Mouse (Mus musculus): Measurements from ENCODE around the gene Mmp24. TPM values are rescaled to one million over a fixed set of nuclear protein-coding genes. Genes with fewer than 3 reads are reported as not detected.

Gene Mmp24
- polyA plus RNA-seq, 1 experiment from 2014 or later = 0.21 TPM

DNA sequence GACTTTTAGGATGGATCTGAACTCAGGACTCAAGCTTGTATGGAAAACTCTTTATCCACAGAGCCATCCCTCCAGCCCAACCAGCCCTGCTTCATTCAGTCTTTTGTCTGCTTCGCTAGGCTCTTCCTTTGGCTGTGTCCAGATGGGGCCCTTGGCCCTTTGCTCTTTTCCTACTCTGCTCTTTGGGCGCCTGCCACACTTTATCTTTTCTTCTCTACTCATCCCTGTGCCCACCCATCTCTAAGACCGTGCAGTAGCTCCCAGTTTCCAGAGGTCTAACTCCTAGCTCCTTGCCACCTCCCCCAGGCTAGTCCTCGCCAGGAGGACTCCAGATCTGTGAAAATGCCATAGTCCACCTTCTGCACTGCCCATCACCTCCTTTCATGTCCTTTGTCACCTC lies 1.5 kb upstream of the Mmp24 start:
- Histone ChIP-seq H3K36me3 (ENCODE audit: control insufficient read depth, insufficient read depth, low read length) (no peaks in the 10 kb centered on the region), H3K4me3 (ENCODE audit: low read length) (no peak overlapping the region), H3K27ac (ENCODE audit: low read length) (no peak overlapping the region), H3K9me3 (ENCODE audit: control insufficient read depth, low read length) (no peaks in the 10 kb centered on the region), H3K9ac (ENCODE audit: low read depth, low read length) (no peak overlapping the region), H3K27me3 (replicated peaks; ENCODE audit: control insufficient read depth, insufficient read depth, low read length) (peaks cover 36% of the 10 kb centered on the region; the same call in 1 of the 2 replicates), H3K4me2 (ENCODE audit: low read depth, low read length) (no peak overlapping the region), H3K4me1 (ENCODE audit: control insufficient read depth, insufficient read depth, low read length) (0 out of 2 replicates have a peak, but pooled peaks cover 5% of the 10 kb centered on the region)
- ATAC-seq = no peak
- 67% methylated on average over 4 of the region's 4 CpGs for WGBS

DNA sequence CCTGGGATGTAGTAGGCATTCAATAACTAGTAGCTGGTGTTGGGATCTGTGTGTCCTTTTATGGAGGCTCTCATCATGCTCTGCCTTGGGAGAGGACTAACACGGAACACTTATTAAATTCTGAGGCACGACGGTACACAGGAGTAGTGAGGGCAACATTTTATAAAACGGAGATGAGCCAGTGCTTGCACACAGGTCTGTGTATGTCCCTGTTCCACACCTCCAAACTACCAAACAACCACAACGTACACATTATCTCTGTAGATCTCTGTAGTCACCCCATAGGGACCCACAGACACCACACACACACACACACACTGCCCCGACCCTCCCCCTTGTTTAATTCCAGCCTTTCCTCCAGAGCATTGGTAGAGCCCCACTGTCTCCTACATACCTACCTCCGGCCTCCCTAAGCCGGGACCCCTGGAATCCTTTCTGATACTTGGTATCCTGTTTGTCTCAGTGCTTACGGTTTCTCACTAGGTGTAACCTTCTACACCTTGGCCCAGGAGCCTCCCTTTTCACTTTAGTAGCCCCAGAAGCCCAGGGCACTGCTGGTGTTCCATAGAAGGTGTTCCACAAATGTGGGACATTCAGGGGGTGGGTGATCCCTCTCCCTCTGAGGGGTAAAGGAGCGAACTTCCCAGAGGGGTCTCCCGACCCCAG lies 748 bp upstream of the Mmp24 start:
- no peak for ATAC-seq
- H3K4me2 ChIP-seq (ENCODE audit: low read depth, low read length) = no peak overlapping the region
- H3K36me3 ChIP-seq (ENCODE audit: control insufficient read depth, insufficient read depth, low read length) = no peaks in the 10 kb centered on the region
- H3K9ac ChIP-seq (ENCODE audit: low read depth, low read length) = no peak overlapping the region
- 0 out of 2 replicates have a peak, but pooled peaks cover 5% of the 10 kb centered on the region for H3K4me1 ChIP-seq (ENCODE audit: control insufficient read depth, insufficient read depth, low read length)
- peaks cover 36% of the 10 kb centered on the region; the same call in 1 of the 2 replicates for H3K27me3 ChIP-seq (replicated peaks; ENCODE audit: control insufficient read depth, insufficient read depth, low read length)
- WGBS = 51% methylated on average over 11 of the region's 11 CpGs
- no peak overlapping the region for H3K27ac ChIP-seq (ENCODE audit: low read length)
- no peak overlapping the region for H3K4me3 ChIP-seq (ENCODE audit: low read length)
- no peaks in the 10 kb centered on the region for H3K9me3 ChIP-seq (ENCODE audit: control insufficient read depth, low read length)

DNA sequence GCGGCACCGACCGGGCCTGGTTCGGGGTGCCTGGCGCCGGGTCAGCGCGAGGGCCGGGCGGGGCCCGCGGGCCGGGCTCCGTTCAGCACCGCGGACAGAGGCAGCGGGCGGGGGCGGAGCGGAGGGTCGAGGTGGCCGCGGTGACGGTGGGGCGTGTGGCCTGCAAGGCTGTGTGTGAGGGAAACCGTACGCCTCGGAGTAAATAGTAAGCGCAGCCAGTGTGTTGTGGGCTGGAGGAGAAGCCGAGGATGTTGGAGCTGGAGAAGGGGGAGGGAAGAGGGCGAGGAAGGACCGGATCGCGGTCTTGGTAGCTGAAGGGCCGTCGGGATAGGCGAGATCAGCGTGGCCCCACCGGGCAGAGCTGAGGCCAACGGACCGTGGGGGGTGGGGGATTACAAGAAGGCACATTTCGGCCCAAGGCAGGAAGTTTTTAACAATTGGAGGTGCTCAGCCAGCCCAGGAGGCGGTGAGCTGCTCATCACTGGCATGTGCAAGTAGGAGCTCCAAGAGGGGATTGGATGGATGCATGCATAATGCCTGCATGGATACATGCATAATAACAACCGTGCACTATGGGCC lies 632 bp downstream of the Mmp24 start:
- 2% methylated on average over 43 of the region's 44 CpGs for WGBS
- Histone ChIP-seq H3K9ac (ENCODE audit: low read depth, low read length) (peak overlapping the region; percentile 14; the same call in 1 of the 2 replicates), H3K4me3 (ENCODE audit: low read length) (peak overlapping the region; percentile 62)

DNA sequence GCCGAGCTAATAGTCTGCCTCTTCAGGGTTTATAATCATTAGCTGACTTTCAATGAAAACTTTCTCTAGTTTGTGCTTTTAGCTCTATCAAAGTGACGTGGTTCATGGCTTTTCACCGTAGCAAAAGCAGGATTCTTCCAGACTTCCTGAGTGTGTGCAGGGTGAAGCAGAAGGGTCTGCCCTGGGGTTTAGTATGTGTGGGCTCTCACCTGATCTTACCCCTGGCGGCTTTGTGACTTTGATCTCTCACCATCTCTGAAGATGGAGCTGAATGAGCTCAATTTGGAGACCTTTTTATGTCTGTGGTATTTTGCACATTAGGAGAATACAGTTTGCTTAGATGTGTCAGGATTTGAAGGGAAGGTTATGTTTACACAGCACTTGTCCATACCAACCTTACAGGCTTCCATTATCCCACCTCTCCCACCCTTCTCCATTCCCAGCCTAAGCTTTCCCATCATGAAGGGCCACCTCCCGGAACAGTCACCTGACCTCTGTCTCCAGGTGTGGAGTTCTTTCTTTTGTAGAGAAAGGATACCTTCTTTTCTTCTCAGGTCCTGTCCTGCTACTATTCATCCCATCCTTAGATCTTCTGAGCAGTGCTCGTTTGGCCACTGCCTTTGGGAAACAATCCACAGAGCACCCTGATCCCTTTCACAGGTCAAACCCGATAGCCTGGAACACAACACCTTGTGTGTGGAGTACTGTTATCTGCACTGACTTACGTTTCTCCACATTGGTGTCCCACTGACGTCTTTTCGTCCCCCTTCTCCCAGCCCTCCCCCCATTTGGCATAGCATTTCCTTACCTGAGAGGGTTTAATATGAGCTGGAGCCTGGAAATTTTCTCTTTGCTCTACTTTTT lies 1.9 kb downstream of the Mmp24 start:
- WGBS = 59% methylated on average over 10 of the region's 10 CpGs
- Histone ChIP-seq H3K4me1 (ENCODE audit: control insufficient read depth, insufficient read depth, low read length) (0 out of 2 replicates have a peak, but pooled peaks cover 5% of the 10 kb centered on the region), H3K9me3 (ENCODE audit: control insufficient read depth, low read length) (no peaks in the 10 kb centered on the region), H3K36me3 (ENCODE audit: control insufficient read depth, insufficient read depth, low read length) (no peaks in the 10 kb centered on the region), H3K27ac (ENCODE audit: low read length) (no peak overlapping the region), H3K9ac (ENCODE audit: low read depth, low read length) (no peak overlapping the region), H3K4me2 (ENCODE audit: low read depth, low read length) (no peak overlapping the region), H3K4me3 (ENCODE audit: low read length) (no peak overlapping the region), H3K27me3 (replicated peaks; ENCODE audit: control insufficient read depth, insufficient read depth, low read length) (peaks cover 36% of the 10 kb centered on the region; the same call in 1 of the 2 replicates)
- no peak for ATAC-seq

More for the DNA sequence above, 632 bp downstream of the Mmp24 start:
- Histone ChIP-seq H3K36me3 (ENCODE audit: control insufficient read depth, insufficient read depth, low read length) (no peaks in the 10 kb centered on the region), H3K27me3 (replicated peaks; ENCODE audit: control insufficient read depth, insufficient read depth, low read length) (peaks cover 36% of the 10 kb centered on the region; the same call in 1 of the 2 replicates), H3K27ac (ENCODE audit: low read length) (no peak overlapping the region), H3K9me3 (ENCODE audit: control insufficient read depth, low read length) (no peaks in the 10 kb centered on the region), H3K4me2 (ENCODE audit: low read depth, low read length) (peak overlapping the region; percentile 97), H3K4me1 (ENCODE audit: control insufficient read depth, insufficient read depth, low read length) (0 out of 2 replicates have a peak, but pooled peaks cover 5% of the 10 kb centered on the region)
- peak; percentile 85 for ATAC-seq

DNA sequence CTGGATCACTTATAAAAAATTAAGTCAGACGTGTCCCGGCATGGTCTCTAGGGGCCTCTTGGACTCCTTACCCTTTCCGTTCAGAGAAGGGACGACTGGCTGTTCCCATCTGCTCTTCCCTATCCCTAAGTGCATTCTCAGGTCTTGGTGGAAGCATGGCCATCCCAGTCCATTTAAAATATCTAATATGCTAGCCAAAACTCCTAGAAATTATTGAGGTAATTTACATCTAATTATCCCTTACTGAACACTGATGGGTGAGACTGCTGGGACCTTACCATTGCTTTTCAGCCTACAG lies 2.5 kb downstream of the Mmp24 start:
- peaks cover 36% of the 10 kb centered on the region; the same call in 1 of the 2 replicates for H3K27me3 ChIP-seq (replicated peaks; ENCODE audit: control insufficient read depth, insufficient read depth, low read length)
- 78% methylated on average over 4 of the region's 4 CpGs for WGBS
- H3K4me3 ChIP-seq (ENCODE audit: low read length) = no peak overlapping the region
- no peaks in the 10 kb centered on the region for H3K9me3 ChIP-seq (ENCODE audit: control insufficient read depth, low read length)
- H3K27ac ChIP-seq (ENCODE audit: low read length) = no peak overlapping the region
- H3K9ac ChIP-seq (ENCODE audit: low read depth, low read length) = no peak overlapping the region
- no peak overlapping the region for H3K4me2 ChIP-seq (ENCODE audit: low read depth, low read length)
- no peak for ATAC-seq
- no peaks in the 10 kb centered on the region for H3K36me3 ChIP-seq (ENCODE audit: control insufficient read depth, insufficient read depth, low read length)
- 0 out of 2 replicates have a peak, but pooled peaks cover 5% of the 10 kb centered on the region for H3K4me1 ChIP-seq (ENCODE audit: control insufficient read depth, insufficient read depth, low read length)

DNA sequence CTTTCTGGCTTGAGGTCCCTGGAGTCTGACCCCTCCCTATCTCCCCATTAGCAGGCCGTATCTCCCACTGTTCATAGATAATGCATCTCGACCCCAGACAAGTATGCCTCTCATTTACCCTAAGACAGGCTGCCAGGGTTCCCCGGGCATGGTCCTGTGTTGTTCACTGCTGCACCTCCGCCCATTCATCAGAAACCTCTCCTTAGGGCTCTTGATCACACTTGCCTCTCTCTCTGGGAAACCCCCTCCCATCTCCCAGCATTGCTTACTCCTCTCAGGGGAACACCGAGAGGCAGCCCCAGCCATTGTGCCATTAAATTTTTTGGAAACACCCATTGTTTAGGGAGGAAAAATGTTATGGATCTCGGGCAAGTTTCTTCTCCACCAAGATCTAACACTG lies 2.9 kb downstream of the Mmp24 start:
- ATAC-seq = no peak
- no peaks in the 10 kb centered on the region for H3K9me3 ChIP-seq (ENCODE audit: control insufficient read depth, low read length)
- H3K27ac ChIP-seq (ENCODE audit: low read length) = no peak overlapping the region
- H3K4me1 ChIP-seq (ENCODE audit: control insufficient read depth, insufficient read depth, low read length) = 0 out of 2 replicates have a peak, but pooled peaks cover 5% of the 10 kb centered on the region
- H3K4me2 ChIP-seq (ENCODE audit: low read depth, low read length) = no peak overlapping the region
- no peaks in the 10 kb centered on the region for H3K36me3 ChIP-seq (ENCODE audit: control insufficient read depth, insufficient read depth, low read length)
- 67% methylated on average over 6 of the region's 6 CpGs for WGBS
- H3K4me3 ChIP-seq (ENCODE audit: low read length) = no peak overlapping the region
- H3K27me3 ChIP-seq (replicated peaks; ENCODE audit: control insufficient read depth, insufficient read depth, low read length) = peaks cover 34% of the 10 kb centered on the region; the same call in 1 of the 2 replicates
- H3K9ac ChIP-seq (ENCODE audit: low read depth, low read length) = no peak overlapping the region

DNA sequence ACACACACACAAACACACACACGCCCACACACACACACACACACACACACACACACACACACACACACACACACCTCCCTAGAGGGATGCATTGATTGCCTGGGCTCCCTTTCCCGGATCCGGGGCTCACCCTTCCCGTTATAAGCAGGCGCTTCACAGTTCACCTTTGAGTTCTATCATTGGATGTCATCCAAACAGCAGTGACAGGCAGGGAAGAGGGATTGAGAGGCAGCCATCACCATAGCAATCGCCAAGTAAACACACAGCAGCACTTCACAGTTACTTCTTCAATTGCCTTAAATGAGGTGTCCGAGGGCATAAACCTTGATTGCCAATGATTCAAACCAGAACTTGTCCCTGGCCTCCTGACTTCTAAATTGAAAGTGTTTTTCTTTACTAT lies 3.9 kb downstream of the Mmp24 start:
- H3K4me1 ChIP-seq (ENCODE audit: control insufficient read depth, insufficient read depth, low read length) = 0 out of 2 replicates have a peak, but pooled peaks cover 5% of the 10 kb centered on the region
- no peak overlapping the region for H3K9ac ChIP-seq (ENCODE audit: low read depth, low read length)
- H3K4me3 ChIP-seq (ENCODE audit: low read length) = no peak overlapping the region
- no peaks in the 10 kb centered on the region for H3K9me3 ChIP-seq (ENCODE audit: control insufficient read depth, low read length)
- no peaks in the 10 kb centered on the region for H3K36me3 ChIP-seq (ENCODE audit: control insufficient read depth, insufficient read depth, low read length)
- ATAC-seq = no peak
- no peak overlapping the region for H3K27ac ChIP-seq (ENCODE audit: low read length)
- H3K27me3 ChIP-seq (replicated peaks; ENCODE audit: control insufficient read depth, insufficient read depth, low read length) = peaks cover 24% of the 10 kb centered on the region; the same call in 1 of the 2 replicates
- H3K4me2 ChIP-seq (ENCODE audit: low read depth, low read length) = no peak overlapping the region
- 35% methylated on average over 7 of the region's 7 CpGs for WGBS

DNA sequence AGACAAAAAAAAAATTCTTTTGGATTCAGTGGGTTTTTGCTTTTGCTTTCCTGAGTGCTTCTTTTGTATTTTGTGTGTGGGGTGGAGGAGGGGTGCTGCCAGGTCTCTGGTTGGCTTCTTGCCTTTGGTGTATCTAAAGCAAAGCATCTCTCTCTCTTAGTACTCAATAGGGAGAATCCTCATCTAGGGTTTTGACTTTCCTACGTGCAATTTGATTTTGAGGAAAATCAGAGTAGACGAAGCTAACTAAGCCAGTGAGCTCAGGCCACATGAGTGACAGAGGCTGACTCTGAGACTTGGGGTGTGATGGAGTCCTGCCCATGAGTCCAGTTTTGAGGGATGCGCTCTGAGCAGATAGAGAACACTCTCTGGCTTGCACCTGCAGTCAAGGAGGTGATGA lies 4.4 kb downstream of the Mmp24 start:
- Histone ChIP-seq H3K9ac (ENCODE audit: low read depth, low read length) (no peak overlapping the region), H3K4me1 (ENCODE audit: control insufficient read depth, insufficient read depth, low read length) (0 out of 2 replicates have a peak, but pooled peaks cover 5% of the 10 kb centered on the region), H3K27me3 (replicated peaks; ENCODE audit: control insufficient read depth, insufficient read depth, low read length) (peaks cover 19% of the 10 kb centered on the region; the same call in 1 of the 2 replicates), H3K36me3 (ENCODE audit: control insufficient read depth, insufficient read depth, low read length) (no peaks in the 10 kb centered on the region), H3K4me2 (ENCODE audit: low read depth, low read length) (no peak overlapping the region), H3K27ac (ENCODE audit: low read length) (no peak overlapping the region), H3K4me3 (ENCODE audit: low read length) (no peak overlapping the region), H3K9me3 (ENCODE audit: control insufficient read depth, low read length) (no peaks in the 10 kb centered on the region)
- 81% methylated on average over 3 of the region's 3 CpGs for WGBS
- ATAC-seq = no peak

DNA sequence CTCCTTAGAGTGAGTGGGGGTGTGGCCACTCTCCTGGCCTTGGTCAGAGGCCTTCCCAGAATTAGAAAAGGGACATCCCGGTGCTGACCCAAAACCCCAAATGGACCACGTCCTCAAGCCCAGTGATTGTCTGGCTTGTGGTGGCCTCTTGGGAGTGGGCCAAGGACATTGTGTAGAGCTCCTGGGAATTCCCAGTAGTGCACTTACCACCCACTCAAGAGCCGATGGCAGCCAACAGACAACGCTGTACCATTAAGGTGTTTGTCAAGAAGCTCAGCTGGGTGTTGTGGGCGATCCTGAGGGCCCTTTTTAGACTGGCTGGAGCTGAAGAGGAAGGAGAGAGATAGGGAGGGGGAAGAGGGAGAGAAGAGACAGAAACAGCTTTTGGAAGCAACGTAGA lies 9.4 kb downstream of the Mmp24 start:
- no peak for ATAC-seq
- Histone ChIP-seq H3K4me1 (ENCODE audit: control insufficient read depth, insufficient read depth, low read length) (no peaks in the 10 kb centered on the region), H3K27ac (ENCODE audit: low read length) (no peak overlapping the region), H3K27me3 (replicated peaks; ENCODE audit: control insufficient read depth, insufficient read depth, low read length) (no peaks in the 10 kb centered on the region), H3K36me3 (ENCODE audit: control insufficient read depth, insufficient read depth, low read length) (no peaks in the 10 kb centered on the region), H3K4me3 (ENCODE audit: low read length) (no peak overlapping the region), H3K9ac (ENCODE audit: low read depth, low read length) (no peak overlapping the region), H3K4me2 (ENCODE audit: low read depth, low read length) (no peak overlapping the region), H3K9me3 (ENCODE audit: control insufficient read depth, low read length) (no peaks in the 10 kb centered on the region)
- 80% methylated on average over 6 of the region's 6 CpGs for WGBS
